Mouse (Mus musculus) heart, adult 2 months (tissue): ENCODE measurements at regions not wholly inside any gene's neighbourhood (a gene's known extent, or its start where the extent isn't known, plus 50 kb on each side); places are given as distances from the start of the nearest gene placed in this dataset.

Experiments used
- DNase-seq, 2 experiments: peaks; one replicate each; pipeline ENCODE4 v3.0.0; 2021
- H3K27ac ChIP-seq: fragments of 200-600 bp; 2 replicates; pipeline ENCODE4 v1.8.1; 2022
- H3K27me3 ChIP-seq: fragments of 200-500 bp; 2 replicates; pipeline ENCODE4 v1.6.1; 2012; ENCODE audit warnings: mild to moderate bottlenecking, low read length, inconsistent platforms, mixed read lengths; ENCODE audit not compliant: control insufficient read depth, insufficient read depth
- H3K36me3 ChIP-seq: fragments of 200-500 bp; 2 replicates; pipeline ENCODE4 v1.6.1; 2012; ENCODE audit warnings: low read length, inconsistent platforms; ENCODE audit not compliant: control insufficient read depth, insufficient read depth
- H3K4me1 ChIP-seq: fragments of 200-500 bp; 2 replicates; pipeline ENCODE4 v1.6.1; 2011; ENCODE audit warnings: low read length; ENCODE audit not compliant: control insufficient read depth, insufficient read depth
- H3K4me3 ChIP-seq: fragments of 200-600 bp; 2 replicates; pipeline ENCODE4 v1.8.1; 2022
- H3K79me2 ChIP-seq: fragments of 200-500 bp; replicated peaks from 2 replicates; pipeline ENCODE4 v1.6.1; 2012; ENCODE audit warnings: mild to moderate bottlenecking, inconsistent platforms, low read length, moderate library complexity, mixed read lengths; ENCODE audit not compliant: control insufficient read depth, insufficient read depth
- H3K9ac ChIP-seq: fragments of 200-500 bp; 2 replicates; pipeline ENCODE4 v1.6.1; 2012; ENCODE audit warnings: low read depth, mild to moderate bottlenecking, control low read depth, inconsistent platforms, low read length, mixed read lengths
- CTCF ChIP-seq: fragments of 200-600 bp; IDR thresholded peaks from 2 replicates; pipeline ENCODE4 v1.8.1; 2022; ENCODE audit warnings: antibody characterized with exemption, mild to moderate bottlenecking, moderate library complexity
- EP300 ChIP-seq: fragments of 200-500 bp; IDR thresholded peaks from 2 replicates; pipeline ENCODE4 v1.6.1; 2011; ENCODE audit warnings: low read depth, low read length, control low read depth; ENCODE audit not compliant: insufficient read depth
- POLR2A ChIP-seq: fragments of 200-500 bp; IDR thresholded peaks from 2 replicates; pipeline ENCODE4 v1.6.1; 2011; ENCODE audit warnings: mild to moderate bottlenecking, low read depth, low read length, control low read depth; ENCODE audit not compliant: insufficient read depth
- WGBS: fragments of 180-500 bp; shearing (Covaris S2); methylation state at CpG from one replicate; pipeline ENCODE4 v1.1.7; 2018; 5-methylcytosine and 5-hydroxymethylcytosine counted together
- intact Hi-C: fragments of 180-260 bp; cut with DNase I; formaldehyde crosslinking; loops from one replicate; pipeline ENCODE4 v1.15.1; 2025

GRCm38 (mm10) chr13:85720314-85720713 is 326.4 kb downstream of the Cox7c start:
- no peaks in the 10 kb centered on the region for H3K36me3 ChIP-seq
- no peaks in the 10 kb centered on the region for H3K27me3 ChIP-seq
- TF ChIP-seq EP300 (no peak), POLR2A (no peak), CTCF (no peak)
- no peaks in the 10 kb centered on the region for H3K79me2 ChIP-seq
- H3K27ac ChIP-seq: no peak overlapping the region
- no peak overlapping the region for H3K4me3 ChIP-seq
- WGBS: 82% methylated on average over 3 of the region's 3 CpGs
- no peak for DNase-seq
- intact Hi-C loops: no loop called here
- H3K9ac ChIP-seq: no peak overlapping the region
- H3K4me1 ChIP-seq: no peaks in the 10 kb centered on the region

GRCm38 (mm10) chr13:85715883-85716498 is 330.7 kb downstream of the Cox7c start:
- no peaks in the 10 kb centered on the region for H3K27me3 ChIP-seq
- no peaks in the 10 kb centered on the region for H3K36me3 ChIP-seq
- no peak for DNase-seq
- H3K4me3 ChIP-seq: no peak overlapping the region
- H3K9ac ChIP-seq: no peak overlapping the region
- H3K27ac ChIP-seq: no peak overlapping the region
- no peaks in the 10 kb centered on the region for H3K79me2 ChIP-seq
- intact Hi-C loops: no loop called here
- 75% methylated on average over 2 of the region's 2 CpGs for WGBS
- no peaks in the 10 kb centered on the region for H3K4me1 ChIP-seq
- no peak for TF ChIP-seq CTCF
- no peak for TF ChIP-seq POLR2A
- TF ChIP-seq EP300: no peak

DNA sequence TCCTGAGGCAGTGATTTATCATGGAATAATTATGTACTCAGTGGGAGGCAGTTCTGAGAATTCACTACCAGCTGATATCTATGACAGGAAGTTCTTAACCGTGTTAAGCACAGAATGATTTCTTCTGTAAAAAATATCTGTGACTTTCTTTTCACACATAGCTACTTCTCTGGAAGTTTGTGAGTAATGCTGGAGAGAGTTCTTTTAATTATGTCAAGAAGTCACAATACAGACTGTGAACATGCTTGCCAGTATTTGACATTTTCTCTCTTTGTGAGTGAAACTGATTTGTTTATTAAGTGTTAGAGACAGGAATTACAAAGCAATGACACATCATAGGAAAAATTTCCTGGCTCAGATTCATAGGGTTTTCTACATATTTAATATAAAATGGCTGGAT is 354.3 kb downstream of the Cox7c start:
- Histone ChIP-seq H3K4me3 (no peak overlapping the region), H3K36me3 (no peaks in the 10 kb centered on the region), H3K27ac (no peak overlapping the region), H3K4me1 (no peaks in the 10 kb centered on the region), H3K27me3 (no peaks in the 10 kb centered on the region), H3K9ac (no peak overlapping the region), H3K79me2 (no peaks in the 10 kb centered on the region)
- 13% methylated on average over 1 of the region's 1 CpGs for WGBS
- DNase-seq: no peak
- intact Hi-C loops: no loop called here
- TF ChIP-seq POLR2A: no peak
- TF ChIP-seq EP300: no peak
- no peak for TF ChIP-seq CTCF
